ENCODE assay signal across 25 mouse cellular contexts in genomic region chr4:149019456-149019855, GRCm38 (mm10).
DNase-seq lines count a peak whose midpoint lies in the region; ATAC-seq and TF ChIP-seq lines count a peak whose summit lies in the region.
"Had no signal": no experiment of that assay in that cellular context is flagged by ENCODE, and none has a peak within 500 bp of the region (broad histone marks: within the 10 kb centered on the region; RNA-seq: fewer than 3 reads in every experiment).

No protein-coding gene starts in this region.

- H3K36me3 ChIP-seq in heart, embryonic 10.5 days: no peaks in the 10 kb centered on the region
- H3K36me3 ChIP-seq in lung, embryonic 14.5 days (ENCODE audit: insufficient read depth): no peaks in the 10 kb centered on the region
- H3K36me3 ChIP-seq in lung, embryonic 16.5 days (ENCODE audit: control insufficient read depth, insufficient read depth, low read length): no peaks in the 10 kb centered on the region
- H3K36me3 ChIP-seq: embryonic facial prominence, embryonic 12.5 days had no signal

- peak overlapping the region; percentile 43; the same call in 1 of the 2 replicates for H3K27ac ChIP-seq in heart, embryonic 10.5 days
- H3K27ac ChIP-seq in lung, embryonic 14.5 days (ENCODE audit: low read depth): peak overlapping the region; percentile 26
- peak overlapping the region; percentile 23 for H3K27ac ChIP-seq in lung, embryonic 16.5 days (ENCODE audit: low read length)
- H3K27ac ChIP-seq: embryonic facial prominence, embryonic 10.5 days; embryonic facial prominence, embryonic 12.5 days; forebrain, embryonic 13.5 days had no signal

- 67% methylated on average over 6 of the region's 6 CpGs for WGBS in heart, embryonic 10.5 days
- WGBS in lung, embryonic 14.5 days: 37% methylated on average over 6 of the region's 6 CpGs
- 48% methylated on average over 6 of the region's 6 CpGs for WGBS in lung, embryonic 16.5 days
- 60% methylated on average over 6 of the region's 6 CpGs for WGBS in lung, adult 2 months

- no peak overlapping the region for H3K4me2 ChIP-seq in lung, embryonic 14.5 days
- no peak overlapping the region for H3K4me2 ChIP-seq in lung, embryonic 16.5 days (ENCODE audit: low read depth, low read length)
- H3K4me2 ChIP-seq: embryonic facial prominence, embryonic 12.5 days; forebrain, embryonic 13.5 days had no signal

- DNase-seq in heart, embryonic 10.5 days (ENCODE audit: low spot score): no peak
- no peak for DNase-seq in heart, adult 9 months (ENCODE audit: low spot score in 2 of 2)
- peak; percentile 81 for DNase-seq in lung, embryonic 14.5 days
- no peak for DNase-seq in lung, postnatal 36 days
- DNase-seq in lung, adult 2 months: no peak
- DNase-seq in lung, postnatal 10 days: peak; percentile 25
- DNase-seq in lung, postnatal 14 days: no peak
- DNase-seq: adrenal gland, adult 8-10 months; adrenal gland, postnatal 14 days; adrenal gland, postnatal 36 days; B cell, adult 2 months; cerebellum, adult 11-12 months; cerebellum, adult 2 months; cerebellum, adult 9-10 months; cerebellum, postnatal 10 days; cerebellum, postnatal 25 days had no signal

- no peak for TF ChIP-seq POLR2A in lung, adult 2 months (IDR thresholded peaks at IDR 0.05; ENCODE audit: borderline replicate concordance, extremely low read depth, low read depth, low read length)

- peaks cover 26% of the 10 kb centered on the region for H3K4me1 ChIP-seq in heart, embryonic 10.5 days
- H3K4me1 ChIP-seq in lung, embryonic 14.5 days (ENCODE audit: insufficient read depth): peaks cover 8% of the 10 kb centered on the region; the same call in 1 of the 2 replicates
- H3K4me1 ChIP-seq in lung, embryonic 16.5 days (replicated peaks; ENCODE audit: control insufficient read depth, insufficient read depth, low read length): peaks cover 15% of the 10 kb centered on the region; the same call in 1 of the 2 replicates
- peaks cover 7% of the 10 kb centered on the region for H3K4me1 ChIP-seq in lung, adult 2 months (ENCODE audit: control insufficient read depth, insufficient read depth, low read length)
- H3K4me1 ChIP-seq: forebrain, embryonic 13.5 days had no signal

- H3K27me3 ChIP-seq in heart, embryonic 10.5 days (ENCODE audit: insufficient read depth, poor library complexity, severe bottlenecking): no peaks in the 10 kb centered on the region
- no peaks in the 10 kb centered on the region for H3K27me3 ChIP-seq in lung, embryonic 14.5 days (ENCODE audit: insufficient read depth, low read length)
- no peaks in the 10 kb centered on the region for H3K27me3 ChIP-seq in lung, embryonic 16.5 days (ENCODE audit: control insufficient read depth, insufficient read depth, low read depth, low read length)
- H3K27me3 ChIP-seq: CH12.LX; embryonic facial prominence, embryonic 12.5 days; forebrain, embryonic 13.5 days; Patski had no signal

- no peak for TF ChIP-seq CTCF in lung, embryonic 14.5 days (IDR thresholded peaks at IDR 0.05; ENCODE audit: low read depth)
- TF ChIP-seq CTCF in lung, adult 2 months (IDR thresholded peaks at IDR 0.05; ENCODE audit: insufficient read depth, low read length): no peak

- no peaks in the 10 kb centered on the region for H3K9me3 ChIP-seq in heart, embryonic 10.5 days
- no peaks in the 10 kb centered on the region for H3K9me3 ChIP-seq in lung, embryonic 14.5 days (ENCODE audit: low read depth, low read length)
- no peaks in the 10 kb centered on the region for H3K9me3 ChIP-seq in lung, embryonic 16.5 days (ENCODE audit: control insufficient read depth, low read length)
- H3K9me3 ChIP-seq: embryonic facial prominence, embryonic 10.5 days; embryonic facial prominence, embryonic 12.5 days; forebrain, embryonic 13.5 days; G1E had no signal

- ATAC-seq in lung, embryonic 14.5 days (ENCODE audit: insufficient read depth): peak; percentile 85
- ATAC-seq in lung, embryonic 16.5 days (ENCODE audit: low read depth): peak; percentile 74; the same call in 1 of the 2 replicates
- ATAC-seq: activated CD4-positive, CD25-positive, alpha-beta regulatory T cell, adult 4 months; CD4-positive, CD25-positive, alpha-beta regulatory T cell, adult 4 months; forebrain, embryonic 13.5 days; Patski had no signal

- no peak overlapping the region for H3K4me3 ChIP-seq in heart, embryonic 10.5 days
- H3K4me3 ChIP-seq in lung, embryonic 14.5 days (ENCODE audit: low read depth, low read length): no peak overlapping the region
- no peak overlapping the region for H3K4me3 ChIP-seq in lung, embryonic 16.5 days (ENCODE audit: low read length)
- no peak overlapping the region for H3K4me3 ChIP-seq in lung, adult 2 months (replicated peaks; ENCODE audit: extremely low read depth, low read depth, low read length)
- H3K4me3 ChIP-seq: embryonic facial prominence, embryonic 10.5 days; embryonic facial prominence, embryonic 12.5 days; forebrain, embryonic 13.5 days had no signal

- H3K9ac ChIP-seq in lung, embryonic 14.5 days: no peak overlapping the region
- H3K9ac ChIP-seq in lung, embryonic 16.5 days (ENCODE audit: low read length): no peak overlapping the region
- H3K9ac ChIP-seq: embryonic facial prominence, embryonic 12.5 days; forebrain, embryonic 13.5 days had no signal

Comparison
In these comparisons a context has a peak if more than half of its experiments do, and no peak if none do; other contexts are left out.
1. DNase-seq: peak in lung, embryonic 14.5 days (single experiment) and lung, postnatal 10 days (single experiment); none in heart, embryonic 10.5 days (single experiment), heart, adult 9 months (0 of 2), lung, postnatal 36 days (single experiment), lung, adult 2 months (single experiment) and lung, postnatal 14 days (single experiment).
2. Peak in every context shown above with its lines, with median percentiles within 50 percentile points of each other: H3K27ac ChIP-seq.